Mouse (Mus musculus) hindbrain, embryonic 16.5 days (tissue): Measurements from ENCODE around the gene Ube3b. TPM values are rescaled to one million over a fixed set of nuclear protein-coding genes. Genes with fewer than 3 reads are reported as not detected.

Experiments
- ATAC-seq: fragments of 200-750 bp; cut with Nextera tagmentation; 2 replicates; pipeline ENCODE4 v1.8.0; 2017; ENCODE audit warnings: moderate TSS enrichment, moderate library complexity
- H3K27ac ChIP-seq: fragments of 300-500 bp; sonication (generic); 2 replicates; pipeline ENCODE4 v1.5.1; 2014; ENCODE audit warnings: low read depth, mild to moderate bottlenecking, control low read depth, low read length, moderate library complexity
- H3K27me3 ChIP-seq: fragments of 300-500 bp; sonication (generic); replicated peaks from 2 replicates; pipeline ENCODE4 v1.6.1; 2014; ENCODE audit warnings: low read length; ENCODE audit not compliant: control insufficient read depth, insufficient read depth
- H3K36me3 ChIP-seq: fragments of 300-500 bp; sonication (generic); 2 replicates; pipeline ENCODE4 v1.6.1; 2014; ENCODE audit warnings: mild to moderate bottlenecking, low read length, moderate library complexity, mixed read lengths; ENCODE audit not compliant: control insufficient read depth, insufficient read depth
- H3K4me1 ChIP-seq: fragments of 300-500 bp; sonication (generic); 2 replicates; pipeline ENCODE4 v1.6.1; 2014; ENCODE audit warnings: low read depth, low read length; ENCODE audit not compliant: control insufficient read depth, insufficient read depth
- H3K4me2 ChIP-seq: fragments of 300-500 bp; sonication (generic); 2 replicates; pipeline ENCODE4 v1.6.1; 2014; ENCODE audit warnings: mild to moderate bottlenecking, low read length, control low read depth, moderate library complexity
- H3K4me3 ChIP-seq: fragments of 300-500 bp; sonication (generic); 2 replicates; pipeline ENCODE4 v1.5.1; 2014; ENCODE audit warnings: mild to moderate bottlenecking, low read length, control low read depth, moderate library complexity
- H3K9ac ChIP-seq: fragments of 300-500 bp; sonication (generic); 2 replicates; pipeline ENCODE4 v1.6.1; 2014; ENCODE audit warnings: low read depth, mild to moderate bottlenecking, control low read depth, low read length, moderate library complexity
- H3K9me3 ChIP-seq: fragments of 300-500 bp; sonication (generic); 2 replicates; pipeline ENCODE4 v1.6.1; 2014; ENCODE audit warnings: mild to moderate bottlenecking, low read length, moderate library complexity; ENCODE audit not compliant: control insufficient read depth
- WGBS: fragments of 180-500 bp; shearing (Covaris S2); extraction: QIAGEN DNeasy Blood & Tissue Kit; methylation state at CpG from one replicate; pipeline ENCODE4 v1.1.7; 2014; 5-methylcytosine and 5-hydroxymethylcytosine counted together
- polyA plus RNA-seq: library from polyadenylated mRNA; unstranded; fragments of >200 nt; fragmentation: Nextera tagmentation; extraction: Ambion mirVana; gene quantifications from 2 replicates; pipeline ENCODE4 v1.2.1, GENCODE M21; 2015

The Ube3b gene
- polyA plus RNA-seq, 1 experiment from 2014 or later = 36.7 TPM

GRCm38 (mm10) chr5:114428621-114429020 is 48.2 kb downstream of the Ube3b start:
- Histone ChIP-seq H3K9ac (no peak overlapping the region), H3K27me3 (no peaks in the 10 kb centered on the region), H3K9me3 (no peaks in the 10 kb centered on the region), H3K4me1 (peaks cover 7% of the 10 kb centered on the region), H3K4me2 (no peak overlapping the region), H3K36me3 (no peaks in the 10 kb centered on the region), H3K4me3 (no peak overlapping the region), H3K27ac (peak overlapping the region; percentile 30)
- ATAC-seq = peak; percentile 50
- WGBS = 53% methylated on average over 18 of the region's 18 CpGs

- Histone ChIP-seq H3K27me3 (no peaks in the 10 kb centered on the region), H3K9me3 (no peaks in the 10 kb centered on the region), H3K27ac (no peak overlapping the region), H3K4me1 (peaks cover 5% of the 10 kb centered on the region), H3K9ac (no peak overlapping the region), H3K36me3 (no peaks in the 10 kb centered on the region), H3K4me3 (no peak overlapping the region), H3K4me2 (no peak overlapping the region)
- WGBS = 86% methylated on average over 7 of the region's 7 CpGs
- no peak for ATAC-seq
These were observed 49.4 kb downstream of the Ube3b start for GRCm38 (mm10) chr5:114429781-114430180.

GRCm38 (mm10) chr5:114434359-114434758 is 54.0 kb downstream of the Ube3b start:
- ATAC-seq = no peak
- H3K4me3 ChIP-seq = no peak overlapping the region
- H3K4me1 ChIP-seq = no peaks in the 10 kb centered on the region
- peaks cover 8% of the 10 kb centered on the region for H3K36me3 ChIP-seq
- H3K27ac ChIP-seq = no peak overlapping the region
- 83% methylated on average over 8 of the region's 8 CpGs for WGBS
- H3K9me3 ChIP-seq = no peaks in the 10 kb centered on the region
- H3K9ac ChIP-seq = no peak overlapping the region
- no peaks in the 10 kb centered on the region for H3K27me3 ChIP-seq
- H3K4me2 ChIP-seq = no peak overlapping the region

- Histone ChIP-seq H3K4me1 (no peaks in the 10 kb centered on the region), H3K4me2 (no peak overlapping the region), H3K4me3 (no peak overlapping the region), H3K9me3 (no peaks in the 10 kb centered on the region), H3K36me3 (peaks cover 8% of the 10 kb centered on the region), H3K9ac (no peak overlapping the region), H3K27me3 (no peaks in the 10 kb centered on the region), H3K27ac (no peak overlapping the region)
- no peak for ATAC-seq
- 89% methylated on average over 14 of the region's 14 CpGs for WGBS
These were observed 55.2 kb downstream of the Ube3b start for GRCm38 (mm10) chr5:114435588-114435987.

GRCm38 (mm10) chr5:114443566-114444367 is 63.4 kb downstream of the Ube3b start, which contains the start of the genes Mmab and Mvk:
Gene Mmab (minus strand): TSS chr5:114444060.
Gene Mvk (plus strand): TSS chr5:114444269.
- peak; percentile 98 for ATAC-seq
- Histone ChIP-seq H3K27ac (peak within 1 kb of the TSS; percentile 82), H3K27me3 (no peaks in the 10 kb centered on the region), H3K4me2 (peak within 1 kb of the TSS; percentile 91), H3K4me3 (peak within 1 kb of the TSS; percentile 93), H3K9me3 (no peaks in the 10 kb centered on the region), H3K36me3 (0 out of 2 replicates have a peak, but pooled peaks cover 3% of the 10 kb centered on the region), H3K4me1 (peaks cover 11% of the 10 kb centered on the region), H3K9ac (peak within 1 kb of the TSS; percentile 86)
- 2% methylated on average over 43 of the region's 43 CpGs for WGBS

GRCm38 (mm10) chr5:114444368-114444692 is 63.9 kb downstream of the Ube3b start:
- peak overlapping the region; percentile 54; the same call in 1 of the 2 replicates for H3K27ac ChIP-seq
- H3K9ac ChIP-seq = peak overlapping the region; percentile 86
- H3K4me3 ChIP-seq = peak overlapping the region; percentile 93
- H3K27me3 ChIP-seq = no peaks in the 10 kb centered on the region
- under 1% methylated on average over 10 of the region's 21 CpGs for WGBS
- peak overlapping the region; percentile 91 for H3K4me2 ChIP-seq
- H3K9me3 ChIP-seq = no peaks in the 10 kb centered on the region
- H3K36me3 ChIP-seq = 0 out of 2 replicates have a peak, but pooled peaks cover 3% of the 10 kb centered on the region
- ATAC-seq = peak; percentile 51
- peaks cover 11% of the 10 kb centered on the region for H3K4me1 ChIP-seq

- Histone ChIP-seq H3K4me1 (peaks cover 9% of the 10 kb centered on the region), H3K9ac (no peak overlapping the region), H3K4me3 (no peak overlapping the region), H3K9me3 (no peaks in the 10 kb centered on the region), H3K27ac (no peak overlapping the region), H3K36me3 (peaks cover 8% of the 10 kb centered on the region; the same call in 1 of the 2 replicates), H3K4me2 (no peak overlapping the region), H3K27me3 (no peaks in the 10 kb centered on the region)
- 96% methylated on average over 4 of the region's 4 CpGs for WGBS
- no peak for ATAC-seq
These were observed 68.6 kb downstream of the Ube3b start for GRCm38 (mm10) chr5:114449011-114449410.

GRCm38 (mm10) chr5:114456287-114456686 is 75.9 kb downstream of the Ube3b start:
- no peaks in the 10 kb centered on the region for H3K9me3 ChIP-seq
- no peak overlapping the region for H3K4me3 ChIP-seq
- 70% methylated on average over 9 of the region's 9 CpGs for WGBS
- no peak overlapping the region for H3K27ac ChIP-seq
- H3K4me1 ChIP-seq = no peaks in the 10 kb centered on the region; the same call in 1 of the 2 replicates
- H3K36me3 ChIP-seq = peaks cover 5% of the 10 kb centered on the region; the same call in 1 of the 2 replicates
- ATAC-seq = peak; percentile 50
- H3K4me2 ChIP-seq = no peak overlapping the region
- H3K27me3 ChIP-seq = no peaks in the 10 kb centered on the region
- H3K9ac ChIP-seq = no peak overlapping the region

- Histone ChIP-seq H3K9ac (no peak overlapping the region), H3K4me2 (no peak overlapping the region), H3K4me1 (no peaks in the 10 kb centered on the region; the same call in 1 of the 2 replicates), H3K36me3 (no peaks in the 10 kb centered on the region), H3K27me3 (no peaks in the 10 kb centered on the region), H3K9me3 (no peaks in the 10 kb centered on the region), H3K27ac (no peak overlapping the region), H3K4me3 (no peak overlapping the region)
- no peak for ATAC-seq
- 75% methylated on average over 16 of the region's 16 CpGs for WGBS
These were observed 76.7 kb downstream of the Ube3b start for GRCm38 (mm10) chr5:114456995-114457605.
